Mouse (Mus musculus) retina, adult 2 months (tissue): ENCODE results near the gene Tbc1d30.
"Not testable (repeated sequence)": the region's sequence is repeated elsewhere in the genome, so short reads cannot be mapped to it uniquely, and the experiment has no call there.

ENCODE experiments used
- DNase-seq: peaks from one replicate; pipeline ENCODE4 v3.0.0-alpha.2; 2012; ENCODE audit warnings: low read depth, low spot score

Tbc1d30 gene

GRCm38 (mm10) chr10:121365781-121366272 is 14.7 kb upstream of the Tbc1d30 start:
- no peak for DNase-seq

GRCm38 (mm10) chr10:121364801-121365564 is 13.9 kb upstream of the Tbc1d30 start, which contains the start of gene Gns:
Gene Gns (plus strand): TSS chr10:121365090.
- peak; percentile 78 for DNase-seq

- no peak for DNase-seq
These were observed 13.2 kb upstream of the Tbc1d30 start for GRCm38 (mm10) chr10:121364306-121364705.

DNA sequence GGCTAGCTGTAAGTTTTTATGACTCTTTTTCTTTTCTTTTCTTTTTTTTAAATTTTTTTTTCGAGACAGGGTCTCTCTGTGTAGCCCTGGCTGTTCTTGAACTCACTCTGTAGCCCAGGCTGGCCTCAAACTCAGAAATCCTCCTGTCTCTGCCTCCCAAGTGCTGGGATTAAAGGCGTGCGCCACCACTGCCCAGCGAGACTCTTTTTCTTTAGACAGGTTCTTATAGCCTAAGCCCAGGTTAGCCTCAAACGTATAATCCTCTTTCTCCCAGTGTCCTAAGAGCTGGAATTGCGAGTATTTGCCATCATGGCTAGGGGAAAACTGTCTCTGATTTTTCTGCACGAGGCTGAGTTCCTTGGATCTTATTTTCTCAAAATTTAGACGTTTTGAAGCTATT is 12.1 kb upstream of the Tbc1d30 start:
- no peak for DNase-seq

- DNase-seq: no peak
These were observed 9.3 kb upstream of the Tbc1d30 start for GRCm38 (mm10) chr10:121360358-121360757.

DNA sequence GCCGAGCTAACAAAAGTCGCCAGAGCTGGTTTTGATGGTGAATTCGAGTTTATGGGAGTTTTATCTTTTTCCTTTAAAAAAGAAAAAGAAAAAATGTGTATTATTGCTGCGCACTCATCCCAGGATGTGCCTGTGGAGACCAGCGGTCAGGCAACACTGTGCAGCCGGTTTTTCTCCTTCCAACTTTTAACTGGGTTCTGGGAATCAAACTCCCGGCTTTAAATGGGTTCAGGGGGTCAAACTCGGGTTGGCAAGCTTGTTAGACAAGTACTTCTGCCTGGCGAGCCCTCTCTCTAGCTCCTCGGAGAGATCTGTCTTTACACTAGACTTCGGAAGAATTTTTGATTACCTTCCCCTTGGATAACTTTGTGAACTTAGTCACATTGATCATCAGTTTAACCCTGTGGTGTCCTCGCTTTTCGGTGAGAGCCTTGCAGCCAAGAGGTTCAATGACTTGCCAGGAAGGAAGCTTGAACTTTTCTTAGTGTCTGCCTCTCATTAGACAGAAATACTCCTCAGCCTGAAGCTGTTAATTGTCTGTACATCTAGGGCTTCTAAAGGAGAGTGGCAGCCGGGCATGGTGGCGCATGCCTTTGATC is 713 bp upstream of the Tbc1d30 start:
- no peak for DNase-seq

- no peak for DNase-seq
These were observed 567 bp downstream of the Tbc1d30 start for GRCm38 (mm10) chr10:121350357-121351065.

GRCm38 (mm10) chr10:121349244-121349643 is 1.8 kb downstream of the Tbc1d30 start:
- DNase-seq: no peak

- no peak for DNase-seq
These were observed 7.2 kb downstream of the Tbc1d30 start for GRCm38 (mm10) chr10:121343867-121344266.

GRCm38 (mm10) chr10:121342260-121342659 is 8.8 kb downstream of the Tbc1d30 start:
- DNase-seq: no peak

- DNase-seq: no peak
These were observed 10.1 kb downstream of the Tbc1d30 start for GRCm38 (mm10) chr10:121340754-121341593.

DNA sequence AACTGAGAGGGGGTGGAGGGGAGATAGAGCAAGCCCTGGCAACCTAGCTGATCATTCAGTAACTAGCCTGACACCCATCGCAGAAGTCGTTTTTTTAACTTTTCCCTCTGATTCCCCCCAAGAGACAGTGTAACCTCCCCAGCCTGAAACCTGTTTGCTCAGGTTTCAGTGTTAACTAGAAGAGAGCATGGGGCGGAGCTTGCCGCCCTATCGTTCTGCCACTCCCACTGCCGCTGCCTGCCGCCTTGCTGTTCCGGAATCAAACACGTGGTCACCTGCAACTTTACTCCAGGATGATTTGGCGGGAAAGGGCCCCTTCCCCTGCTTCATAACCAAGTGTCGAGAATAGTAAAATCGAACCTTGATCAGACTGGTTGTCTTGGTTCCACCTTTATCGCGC is 14.5 kb downstream of the Tbc1d30 start:
- DNase-seq: not testable (repeated sequence)

DNA sequence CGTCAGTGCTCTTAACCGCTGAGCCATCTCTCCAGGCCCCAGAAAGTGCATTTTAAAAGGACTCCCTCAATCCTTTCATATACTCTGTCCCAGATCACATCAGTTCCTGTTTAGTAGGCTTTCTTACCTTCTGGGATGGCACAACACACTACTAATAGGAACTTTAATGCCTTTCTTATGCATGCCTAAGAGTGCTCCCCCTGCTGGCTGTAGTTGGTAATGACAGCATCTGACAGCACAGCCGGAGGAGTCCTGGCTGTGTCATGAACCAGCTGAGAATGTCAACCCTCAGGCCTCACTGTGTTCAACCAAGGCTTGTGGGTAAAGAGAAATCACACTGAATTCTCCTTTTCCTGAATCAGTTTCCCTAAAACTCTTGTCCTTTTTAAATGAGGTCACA is 16.5 kb downstream of the Tbc1d30 start:
- DNase-seq: peak; percentile 50

GRCm38 (mm10) chr10:121330940-121331339 is 20.1 kb downstream of the Tbc1d30 start:
- DNase-seq: peak; percentile 57

- peak; percentile 77 for DNase-seq
These were observed 21.5 kb downstream of the Tbc1d30 start for GRCm38 (mm10) chr10:121329586-121329985.

DNA sequence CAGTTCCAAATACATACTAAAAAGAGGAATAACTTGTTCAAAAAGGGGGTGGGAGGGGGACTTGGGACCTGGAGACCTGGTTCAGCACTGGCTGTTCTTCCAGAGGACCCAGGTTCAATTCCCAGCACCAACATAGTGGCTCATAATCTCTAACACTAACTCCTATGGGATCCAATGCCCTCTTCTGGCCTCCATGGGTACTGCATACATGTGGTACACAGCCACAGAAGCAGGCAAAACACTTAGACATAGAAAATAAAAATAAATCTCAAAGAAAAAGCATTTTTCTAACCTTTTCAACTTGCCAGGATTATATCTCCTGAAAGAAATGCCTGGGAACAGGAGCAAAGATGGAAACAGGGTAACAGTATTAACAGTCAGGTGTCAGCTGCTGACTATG is 24.9 kb downstream of the Tbc1d30 start:
- DNase-seq: no peak

DNA sequence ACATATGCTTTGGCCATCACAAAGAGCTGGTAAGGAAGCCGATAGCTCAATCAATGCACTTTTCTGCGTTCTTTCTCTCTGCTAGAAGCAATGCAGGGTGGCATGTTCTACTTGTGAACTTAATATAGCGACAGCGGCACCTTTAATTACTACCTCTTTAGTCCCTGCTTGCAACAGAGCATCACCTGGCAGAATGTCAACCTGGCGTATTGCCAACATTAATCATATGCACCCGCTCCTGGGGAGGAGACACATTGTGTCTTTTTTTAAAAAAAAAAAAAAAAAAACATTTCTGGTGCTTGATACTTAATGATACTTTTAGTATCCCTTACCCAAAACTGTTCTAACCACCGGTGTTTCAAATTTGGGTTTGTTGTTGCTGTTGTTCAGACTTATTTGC is 27.6 kb downstream of the Tbc1d30 start:
- no peak for DNase-seq

DNA sequence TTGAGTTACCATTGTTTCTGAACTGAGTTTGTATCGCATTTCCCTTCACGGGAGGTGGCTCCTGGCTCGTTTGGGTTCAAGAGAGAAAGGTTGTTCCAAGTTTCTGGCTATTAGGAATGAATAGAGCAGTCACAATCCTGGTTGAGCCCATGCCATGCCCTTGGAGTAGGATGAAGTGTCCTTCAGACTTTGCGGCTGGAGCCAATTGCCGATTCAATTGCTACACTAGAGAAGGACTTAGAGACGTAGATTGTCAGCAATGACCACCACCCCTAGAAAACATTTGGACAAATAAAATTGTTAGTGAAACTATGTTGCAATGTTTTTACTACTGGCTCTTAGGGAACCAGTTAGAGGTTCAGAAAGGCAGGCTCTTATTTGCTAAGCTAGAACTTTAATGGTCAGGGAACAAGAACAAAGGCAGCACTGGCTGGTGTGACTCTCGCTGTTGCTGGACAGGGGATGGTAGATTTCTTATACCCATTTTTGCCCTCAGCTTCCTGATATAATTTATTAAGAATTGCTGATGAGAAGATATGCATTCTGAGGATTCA is 32.6 kb downstream of the Tbc1d30 start:
- DNase-seq: no peak

- DNase-seq: no peak
These were observed 34.7 kb downstream of the Tbc1d30 start for GRCm38 (mm10) chr10:121316361-121316760.

- DNase-seq: no peak
These were observed 35.5 kb downstream of the Tbc1d30 start for GRCm38 (mm10) chr10:121315321-121316283.
